ENCODE assay signal across 20 mouse cellular contexts in the genomic region with DNA sequence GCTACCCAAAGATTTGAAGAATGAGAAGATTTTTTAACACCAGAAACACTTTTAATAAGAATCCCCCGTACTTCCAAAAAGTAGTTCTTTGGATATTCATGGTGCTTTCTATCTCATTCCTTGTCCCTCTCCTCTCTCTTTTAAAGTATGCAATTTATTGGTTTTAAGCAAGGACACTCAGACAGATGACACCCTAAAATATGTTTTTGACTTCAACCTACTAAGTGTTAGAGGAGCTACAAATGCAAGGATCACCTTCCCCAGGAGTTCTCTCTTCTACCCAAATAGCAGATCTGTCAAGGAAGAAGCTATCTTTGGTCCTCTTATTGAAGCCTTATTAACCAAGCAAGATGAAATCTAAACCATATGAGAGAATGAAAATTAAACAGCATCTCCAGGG.
DNase-seq lines count a peak whose midpoint lies in the region; ATAC-seq and TF ChIP-seq lines count a peak whose summit lies in the region.
"Had no signal": no experiment of that assay in that cellular context is flagged by ENCODE, and none has a peak within 500 bp of the region (broad histone marks: within the 10 kb centered on the region; RNA-seq: fewer than 3 reads in every experiment).

No protein-coding gene starts in this region.

- H3K27me3 ChIP-seq in midbrain, embryonic 11.5 days (ENCODE audit: control insufficient read depth, insufficient read depth, low read length) = no peaks in the 10 kb centered on the region
- H3K27me3 ChIP-seq in midbrain, postnatal 0 days (ENCODE audit: insufficient read depth, low read length) = no peaks in the 10 kb centered on the region; the same call in 1 of the 2 replicates
- H3K27me3 ChIP-seq: embryonic facial prominence, embryonic 12.5 days; forebrain, embryonic 13.5 days; forebrain, embryonic 15.5 days; Patski had no signal

- no peak for TF ChIP-seq CTCF in midbrain, postnatal 0 days (IDR thresholded peaks at IDR 0.05)

- WGBS in midbrain, embryonic 11.5 days = 87% methylated on average over 1 of the region's 1 CpGs
- WGBS in midbrain, postnatal 0 days = 100% methylated on average over 1 of the region's 1 CpGs

- peak; percentile 51 for DNase-seq in midbrain, embryonic 11.5 days (ENCODE audit: low spot score, missing footprints)
- no peak for DNase-seq in midbrain, postnatal 0 days (ENCODE audit: low spot score)
- DNase-seq in induced T-regulatory cell, adult 2 months (ENCODE audit: low read depth) = peak; percentile 64
- DNase-seq in right cerebral cortex, postnatal 36 days (ENCODE audit: low spot score in 2 of 2) = no peak
- DNase-seq in kidney, postnatal 14 days = no peak
- DNase-seq: adrenal gland, adult 8-10 months; adrenal gland, postnatal 14 days; adrenal gland, postnatal 36 days; cerebellum, adult 11-12 months; cerebellum, adult 2 months; cerebellum, adult 9-10 months; cerebellum, postnatal 10 days; cerebellum, postnatal 25 days; forebrain, postnatal 0 days had no signal

- H3K4me1 ChIP-seq in midbrain, embryonic 11.5 days (ENCODE audit: control insufficient read depth, insufficient read depth, low read length) = no peaks in the 10 kb centered on the region
- no peaks in the 10 kb centered on the region for H3K4me1 ChIP-seq in midbrain, postnatal 0 days (ENCODE audit: insufficient read depth, low read length)
- H3K4me1 ChIP-seq: embryonic facial prominence, embryonic 10.5 days; embryonic facial prominence, embryonic 12.5 days had no signal

- H3K36me3 ChIP-seq in midbrain, embryonic 11.5 days (ENCODE audit: control insufficient read depth, insufficient read depth, low read length) = no peaks in the 10 kb centered on the region
- H3K36me3 ChIP-seq in midbrain, postnatal 0 days (ENCODE audit: insufficient read depth, low read length) = no peaks in the 10 kb centered on the region
- H3K36me3 ChIP-seq: embryonic facial prominence, embryonic 10.5 days; embryonic facial prominence, embryonic 12.5 days; forebrain, embryonic 15.5 days; G1E had no signal

- no peak overlapping the region for H3K27ac ChIP-seq in midbrain, embryonic 11.5 days (ENCODE audit: low read depth, low read length)
- H3K27ac ChIP-seq in midbrain, postnatal 0 days (ENCODE audit: low read depth, low read length) = no peak overlapping the region
- H3K27ac ChIP-seq: embryonic facial prominence, embryonic 10.5 days; embryonic facial prominence, embryonic 12.5 days; forebrain, embryonic 13.5 days; forebrain, embryonic 15.5 days had no signal

- no peak overlapping the region for H3K4me3 ChIP-seq in midbrain, embryonic 11.5 days (ENCODE audit: low read depth, low read length)
- H3K4me3 ChIP-seq in midbrain, postnatal 0 days (ENCODE audit: low read depth, low read length) = no peak overlapping the region
- H3K4me3 ChIP-seq: embryonic facial prominence, embryonic 10.5 days; embryonic facial prominence, embryonic 12.5 days; forebrain, embryonic 13.5 days; forebrain, embryonic 15.5 days had no signal

- H3K4me2 ChIP-seq in midbrain, embryonic 11.5 days = no peak overlapping the region
- H3K4me2 ChIP-seq in midbrain, postnatal 0 days (ENCODE audit: low read depth, low read length, poor library complexity, severe bottlenecking) = no peak overlapping the region
- H3K4me2 ChIP-seq: embryonic facial prominence, embryonic 12.5 days; forebrain, embryonic 13.5 days; forebrain, embryonic 15.5 days had no signal

- H3K9ac ChIP-seq in midbrain, embryonic 11.5 days (ENCODE audit: low read length) = no peak overlapping the region
- H3K9ac ChIP-seq in midbrain, postnatal 0 days (replicated peaks; ENCODE audit: low read length, poor library complexity, severe bottlenecking) = no peak overlapping the region
- H3K9ac ChIP-seq: embryonic facial prominence, embryonic 12.5 days; forebrain, embryonic 13.5 days; forebrain, embryonic 15.5 days; forebrain, postnatal 0 days had no signal

- no peak for ATAC-seq in midbrain, embryonic 11.5 days (ENCODE audit: low FRiP score)
- no peak for ATAC-seq in midbrain, postnatal 0 days (ENCODE audit: low FRiP score)
- ATAC-seq: forebrain, embryonic 13.5 days; forebrain, embryonic 15.5 days; forebrain, postnatal 0 days; Patski had no signal

- H3K9me3 ChIP-seq in midbrain, embryonic 11.5 days (ENCODE audit: control insufficient read depth, low read length) = no peaks in the 10 kb centered on the region
- no peaks in the 10 kb centered on the region for H3K9me3 ChIP-seq in midbrain, postnatal 0 days (ENCODE audit: low read length)
- H3K9me3 ChIP-seq: embryonic facial prominence, embryonic 10.5 days; embryonic facial prominence, embryonic 12.5 days; forebrain, embryonic 13.5 days; forebrain, embryonic 15.5 days; G1E had no signal

Comparison
In these comparisons a context has a peak if more than half of its experiments do, and no peak if none do; other contexts are left out.
1. DNase-seq: peak in midbrain, embryonic 11.5 days (single experiment) and induced T-regulatory cell, adult 2 months (single experiment); none in midbrain, postnatal 0 days (single experiment), right cerebral cortex, postnatal 36 days (0 of 2) and kidney, postnatal 14 days (single experiment).